Mouse (Mus musculus) CH12.LX (cell line): Measurements from ENCODE around the gene Lrrc20. TPM values are rescaled to one million over a fixed set of nuclear protein-coding genes. Genes with fewer than 3 reads are reported as not detected.

ENCODE experiments used
- DNase-seq: peaks from one replicate; pipeline ENCODE4 v3.0.0-alpha.2; 2013; ENCODE audit errors: extremely low read depth
- H3K27ac ChIP-seq: 2 replicates; pipeline ENCODE4 v1.5.1; 2012; ENCODE audit warnings: low read depth, mild to moderate bottlenecking, control low read depth, moderate library complexity; ENCODE audit not compliant: insufficient read depth
- H3K27me3 ChIP-seq: replicated peaks from 2 replicates; pipeline ENCODE3; 2012; ENCODE audit warnings: inconsistent platforms
- H3K36me3 ChIP-seq, 2 experiments: replicated peaks in 1 of 2; 2 replicates each; pipeline versions ENCODE3 to v1.6.1; 2012; ENCODE audit warnings: inconsistent platforms in 1 of 2, low read length in 1 of 2, mild to moderate bottlenecking in 1 of 2, mixed read lengths in 1 of 2, moderate library complexity in 1 of 2; ENCODE audit not compliant: control insufficient read depth in 1 of 2, insufficient read depth in 1 of 2
- H3K4me1 ChIP-seq, 2 experiments: 2 replicates each; pipeline ENCODE4 v1.6.1; 2012; ENCODE audit warnings: inconsistent platforms in 1 of 2, moderate library complexity in 1 of 2; ENCODE audit not compliant: insufficient read depth in 2 of 2, control insufficient read depth in 1 of 2
- H3K4me2 ChIP-seq: 2 replicates; pipeline ENCODE4 v1.6.1; 2012; ENCODE audit warnings: low read depth, mild to moderate bottlenecking, control low read depth; ENCODE audit not compliant: poor library complexity, insufficient read depth, severe bottlenecking
- H3K4me3 ChIP-seq, 3 experiments: fragments of 150-350 bp in 1 of 3; sonication (generic) in 1 of 3; replicated peaks in 1 of 3; 2 replicates each; pipeline versions ENCODE3 to v1.5.1; 2011 to 2012; ENCODE audit warnings: low read depth in 2 of 3, low read length in 2 of 3, mild to moderate bottlenecking in 2 of 3, moderate library complexity in 2 of 3, control low read depth in 1 of 3, improper control_type of control experiment in 1 of 3, inconsistent platforms in 1 of 3, mixed read lengths in 1 of 3; ENCODE audit not compliant: poor library complexity in 1 of 3
- H3K79me2 ChIP-seq: replicated peaks from 2 replicates; pipeline ENCODE4 v1.6.1; 2012; ENCODE audit warnings: mild to moderate bottlenecking, moderate library complexity; ENCODE audit not compliant: control insufficient read depth, poor library complexity, insufficient read depth, severe bottlenecking; ENCODE audit errors: extremely low read depth
- H3K9ac ChIP-seq: 2 replicates; pipeline ENCODE4 v1.6.1; 2012; ENCODE audit warnings: low read depth, mild to moderate bottlenecking, control low read depth, moderate library complexity; ENCODE audit not compliant: insufficient read depth
- H3K9me3 ChIP-seq: replicated peaks from 2 replicates; pipeline ENCODE3; 2012; ENCODE audit warnings: low read length, inconsistent platforms, mixed read lengths
- BHLHE40 ChIP-seq: IDR thresholded peaks from 2 replicates; pipeline ENCODE4 v1.6.1; 2011; ENCODE audit warnings: mild to moderate bottlenecking, low read depth, low read length, improper control_type of control experiment
- EP300 ChIP-seq: IDR thresholded peaks from 2 replicates; pipeline ENCODE4 v1.6.1; 2011; ENCODE audit warnings: low read length, improper control_type of control experiment
- JUN ChIP-seq: IDR thresholded peaks from 2 replicates; pipeline ENCODE4 v1.6.1; 2011; ENCODE audit warnings: low read depth, mild to moderate bottlenecking, low read length, improper control_type of control experiment, moderate library complexity; ENCODE audit not compliant: insufficient read depth
- MAFK ChIP-seq: IDR thresholded peaks from 2 replicates; pipeline ENCODE4 v1.6.1; 2011; ENCODE audit warnings: low read length, improper control_type of control experiment; ENCODE audit not compliant: insufficient replicate concordance
- MAX ChIP-seq: IDR thresholded peaks from 2 replicates; pipeline ENCODE4 v1.6.1; 2011; ENCODE audit warnings: low read length, improper control_type of control experiment
- MEF2A ChIP-seq: IDR thresholded peaks from 2 replicates; pipeline ENCODE4 v1.6.1; 2014; ENCODE audit warnings: low read depth, mild to moderate bottlenecking, inconsistent platforms, low read length, improper control_type of control experiment, borderline replicate concordance
- NELFE ChIP-seq: IDR thresholded peaks from 2 replicates; pipeline ENCODE4 v1.6.1; 2011; ENCODE audit warnings: low read depth, low read length, improper control_type of control experiment
- RAD21 ChIP-seq: IDR thresholded peaks from 2 replicates; pipeline ENCODE4 v1.6.1; 2011; ENCODE audit warnings: low read depth, mild to moderate bottlenecking, low read length, improper control_type of control experiment, moderate library complexity
- ZC3H11A ChIP-seq: IDR thresholded peaks from 2 replicates; pipeline ENCODE4 v1.6.1; 2012; ENCODE audit warnings: low read depth, mild to moderate bottlenecking, inconsistent platforms, low read length, improper control_type of control experiment
- ZKSCAN1 ChIP-seq: IDR thresholded peaks from 2 replicates; pipeline ENCODE4 v1.6.1; 2012; ENCODE audit warnings: low read depth, inconsistent platforms, low read length, improper control_type of control experiment, borderline replicate concordance
- dilution Hi-C: fragments of 300-500 bp; cut with MboI; formaldehyde crosslinking; loops from 2 replicates; pipeline ENCODE4 v1.14.3; 2020; ENCODE audit warnings: low sequenced_read_pairs; ENCODE audit not compliant: extremely low pct_unique_long_range_greater_than_20kb, extremely low pct_ligation_motif_present
- in situ Hi-C: fragments of 300-500 bp; cut with MboI; formaldehyde crosslinking; loops from 3 replicates; pipeline ENCODE4 v1.14.3; 2019; ENCODE audit warnings: low sequenced_read_pairs, low pct_ligation_motif_present, low pct_unique_long_range_greater_than_20kb, mixed read lengths
- polyA plus RNA-seq: library from polyadenylated mRNA; unstranded; fragments of >175 nt; gene quantifications from 2 replicates; pipeline ENCODE4 v1.2.1, GENCODE M21; 2012; ENCODE audit warnings: low read depth; ENCODE audit not compliant: insufficient read length
- total RNA-seq, 2 experiments: library from RNA; depleted of rRNA; stranded (reverse); fragments of 300-350 nt in 1 of 2; fragments of >200 nt in 1 of 2; gene quantifications; 2 replicates each; pipeline ENCODE4 v1.2.3; 2012 to 2014

The Lrrc20 gene
- total and polyA plus RNA-seq, 3 experiments: 8.0 to 13.7 (median 9.9) TPM

DNA sequence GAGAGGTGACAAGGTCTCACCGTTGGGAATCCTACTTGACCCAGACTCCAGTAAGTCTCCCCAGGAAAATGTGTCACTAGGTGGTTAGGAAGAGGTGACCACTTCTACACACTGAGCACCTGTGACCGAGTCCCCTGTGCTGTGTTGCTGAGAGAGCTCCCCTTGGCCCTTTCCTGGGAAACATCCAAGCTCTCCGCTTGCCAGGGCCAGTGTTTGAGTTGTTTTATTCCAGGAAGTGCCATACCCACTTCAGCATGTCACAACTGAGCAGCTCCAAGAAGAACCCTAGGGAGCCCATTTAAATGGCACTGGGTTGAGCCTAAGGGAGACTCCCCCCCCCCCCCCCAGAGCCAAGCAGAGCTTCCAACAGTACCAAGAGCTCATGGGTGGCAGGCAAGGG, 150.9 kb downstream of the Lrrc20 start:
- TF ChIP-seq MAFK: no peak
- H3K27me3 ChIP-seq: no peaks in the 10 kb centered on the region
- dilution Hi-C loops: no loop called here
- in situ Hi-C loops: no loop called here
- H3K4me2 ChIP-seq: no peak overlapping the region
- peaks cover under 1 to 10% of the 10 kb centered on the region in 2 experiments; a peak in 3 of 4 replicates for H3K4me1 ChIP-seq
- no peaks in the 10 kb centered on the region for H3K79me2 ChIP-seq
- H3K4me3 ChIP-seq: no peak overlapping the region
- no peaks in the 10 kb centered on the region for H3K36me3 ChIP-seq
- peaks cover 4% of the 10 kb centered on the region for H3K9me3 ChIP-seq
- no peak overlapping the region for H3K9ac ChIP-seq
- no peak for DNase-seq
- no peak overlapping the region for H3K27ac ChIP-seq

DNA sequence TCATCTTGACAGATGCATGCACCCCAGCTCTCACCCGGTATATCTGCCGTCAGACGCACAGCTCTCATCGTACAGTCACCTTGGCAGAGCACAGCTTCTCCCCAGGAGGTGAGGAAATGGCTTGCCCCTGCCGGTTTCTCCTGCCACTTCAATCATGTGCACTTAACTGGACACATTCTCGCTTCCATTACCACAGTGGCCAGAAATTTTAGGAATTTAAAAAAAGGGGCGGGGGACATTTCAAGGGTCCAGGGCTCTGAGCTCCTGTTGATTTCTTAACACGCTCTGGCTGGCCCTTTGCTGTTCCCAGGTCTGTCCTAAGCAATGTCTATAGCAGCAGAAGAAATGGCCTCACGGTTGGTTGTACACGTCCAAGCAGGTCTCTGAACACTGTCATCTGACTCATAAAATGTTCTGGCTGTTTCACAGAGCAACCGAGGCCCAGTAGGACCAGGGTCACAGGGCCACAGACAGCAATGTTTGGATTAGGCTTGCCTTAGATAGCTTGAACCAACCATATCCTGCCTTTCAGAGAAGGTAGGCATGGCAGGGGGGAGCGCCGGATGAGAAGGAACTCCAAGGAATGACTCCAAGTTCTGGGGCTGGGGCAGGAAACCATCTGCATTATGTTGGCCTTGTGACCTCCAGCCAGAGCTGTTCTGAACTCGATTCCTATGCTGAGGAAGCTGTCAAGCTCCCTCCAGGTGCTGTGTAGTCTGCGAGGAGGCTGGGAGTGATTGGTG, 151.8 kb downstream of the Lrrc20 start:
- no peak for TF ChIP-seq EP300
- no peak for TF ChIP-seq RAD21
- TF ChIP-seq MEF2A: no peak
- TF ChIP-seq BHLHE40: no peak
- TF ChIP-seq NELFE: no peak
- TF ChIP-seq MAX: no peak
- no peak for TF ChIP-seq ZC3H11A
- no peak for TF ChIP-seq ZKSCAN1
- TF ChIP-seq, all 38 proteins: peak for 0
- no peak for DNase-seq
- Histone ChIP-seq H3K4me3 (no peak overlapping the region), H3K9me3 (peaks cover 4% of the 10 kb centered on the region), H3K9ac (no peak overlapping the region), H3K4me1 (peaks cover 2% of the 10 kb centered on the region in 2 experiments; a peak in 3 of 4 replicates), H3K36me3 (no peaks in the 10 kb centered on the region), H3K79me2 (no peaks in the 10 kb centered on the region), H3K27ac (no peak overlapping the region), H3K27me3 (peaks cover 2% of the 10 kb centered on the region), H3K4me2 (no peak overlapping the region)
- dilution Hi-C loops (no loop called here), in situ Hi-C loops (no loop called here)

DNA sequence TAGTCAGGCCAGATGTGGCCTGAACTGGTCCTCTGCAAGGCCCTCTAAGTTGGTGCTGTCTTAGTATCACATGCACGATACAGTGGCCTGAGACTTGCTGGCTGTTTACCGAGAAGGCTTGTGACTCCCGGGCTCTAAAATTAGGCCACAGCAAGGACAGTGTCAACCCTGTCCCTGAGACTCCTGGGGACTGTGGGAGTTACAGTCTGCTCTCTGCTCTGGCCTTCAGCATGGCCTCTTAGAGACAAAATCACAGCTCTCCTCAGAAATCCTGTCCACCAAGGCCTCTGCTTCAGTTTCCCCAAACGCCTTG, 152.3 kb downstream of the Lrrc20 start:
- in situ Hi-C loops: no loop called here
- H3K4me3 ChIP-seq: no peak overlapping the region
- no peak overlapping the region for H3K27ac ChIP-seq
- H3K4me1 ChIP-seq: peaks cover 0 to 2% of the 10 kb centered on the region in 2 experiments; a peak in 1 of 4 replicates
- no peak for DNase-seq
- H3K36me3 ChIP-seq: no peaks in the 10 kb centered on the region
- no peaks in the 10 kb centered on the region for H3K79me2 ChIP-seq
- H3K9me3 ChIP-seq: peaks cover 4% of the 10 kb centered on the region
- no peak overlapping the region for H3K4me2 ChIP-seq
- peaks cover 2% of the 10 kb centered on the region for H3K27me3 ChIP-seq
- TF ChIP-seq JUN: no peak
- TF ChIP-seq BHLHE40: no peak
- dilution Hi-C loops: no loop called here
- no peak overlapping the region for H3K9ac ChIP-seq

Other genes with a start within 250 kb of the Lrrc20 start
- gene Adamts14, start 202.4 kb upstream of the Lrrc20 start, total RNA-seq (2012; rRNA removed): 1.3 and 2.7 TPM in 2 replicates
- 1.2 and 1.4 TPM in 2 replicates for gene Adamts14, start 202.4 kb upstream of the Lrrc20 start, total RNA-seq (2014; rRNA removed)
- 2.0 and 2.5 TPM in 2 replicates for gene Adamts14, start 202.4 kb upstream of the Lrrc20 start, polyA plus RNA-seq
- 0.67 and 0.93 TPM in 2 replicates for gene Prf1, start 178.0 kb upstream of the Lrrc20 start, total RNA-seq (2012; rRNA removed)
- 0.32 and 0.39 TPM in 2 replicates for gene Prf1, start 178.0 kb upstream of the Lrrc20 start, total RNA-seq (2014; rRNA removed)
- 0.38 and 0.43 TPM in 2 replicates for gene Prf1, start 178.0 kb upstream of the Lrrc20 start, polyA plus RNA-seq
- 1.5 and 1.9 TPM in 2 replicates for gene Pald1, start 92.3 kb upstream of the Lrrc20 start, total RNA-seq (2012; rRNA removed)
- gene Pald1, start 92.3 kb upstream of the Lrrc20 start, total RNA-seq (2014; rRNA removed): 0.93 and 1.5 TPM in 2 replicates
- 2.0 and 2.2 TPM in 2 replicates for gene Pald1, start 92.3 kb upstream of the Lrrc20 start, polyA plus RNA-seq
- 0.13 TPM in 1 of 2 replicates, not detected in the other for gene Nodal, start 57.8 kb upstream of the Lrrc20 start, total RNA-seq (2012; rRNA removed)
- gene Nodal, start 57.8 kb upstream of the Lrrc20 start, total RNA-seq (2014; rRNA removed): not detected in 2 replicates
- gene Nodal, start 57.8 kb upstream of the Lrrc20 start, polyA plus RNA-seq: not detected in 2 replicates
- 12.8 and 16.4 TPM in 2 replicates for gene Eif4ebp2, start 23.1 kb upstream of the Lrrc20 start, total RNA-seq (2012; rRNA removed)
- 5.5 and 7.5 TPM in 2 replicates for gene Eif4ebp2, start 23.1 kb upstream of the Lrrc20 start, total RNA-seq (2014; rRNA removed)
- 65.5 and 73.2 TPM in 2 replicates for gene Eif4ebp2, start 23.1 kb upstream of the Lrrc20 start, polyA plus RNA-seq
- not detected in 2 replicates for gene Npffr1, start 119.7 kb downstream of the Lrrc20 start, total RNA-seq (2012; rRNA removed)
- not detected in 2 replicates for gene Npffr1, start 119.7 kb downstream of the Lrrc20 start, total RNA-seq (2014; rRNA removed)
- not detected in 2 replicates for gene Npffr1, start 119.7 kb downstream of the Lrrc20 start, polyA plus RNA-seq
- gene Ppa1, start 172.8 kb downstream of the Lrrc20 start, total RNA-seq (2012; rRNA removed): 178 and 257 TPM in 2 replicates
- gene Ppa1, start 172.8 kb downstream of the Lrrc20 start, total RNA-seq (2014; rRNA removed): 337 and 352 TPM in 2 replicates
- gene Ppa1, start 172.8 kb downstream of the Lrrc20 start, polyA plus RNA-seq: 249 and 250 TPM in 2 replicates
- 97.1 and 121 TPM in 2 replicates for gene Sar1a, start 204.5 kb downstream of the Lrrc20 start, total RNA-seq (2012; rRNA removed)
- gene Sar1a, start 204.5 kb downstream of the Lrrc20 start, total RNA-seq (2014; rRNA removed): 184 and 187 TPM in 2 replicates
- gene Sar1a, start 204.5 kb downstream of the Lrrc20 start, polyA plus RNA-seq: 128 and 166 TPM in 2 replicates
- gene Tysnd1, start 219.7 kb downstream of the Lrrc20 start, total RNA-seq (2012; rRNA removed): 38.9 and 39.4 TPM in 2 replicates
- gene Tysnd1, start 219.7 kb downstream of the Lrrc20 start, total RNA-seq (2014; rRNA removed): 20.5 and 23.2 TPM in 2 replicates
- gene Tysnd1, start 219.7 kb downstream of the Lrrc20 start, polyA plus RNA-seq: 42.2 and 45.1 TPM in 2 replicates
- 15.4 and 17.9 TPM in 2 replicates for gene Aifm2, start 239.5 kb downstream of the Lrrc20 start, total RNA-seq (2012; rRNA removed)
- 10.1 and 11.2 TPM in 2 replicates for gene Aifm2, start 239.5 kb downstream of the Lrrc20 start, total RNA-seq (2014; rRNA removed)
- 12.4 and 16.7 TPM in 2 replicates for gene Aifm2, start 239.5 kb downstream of the Lrrc20 start, polyA plus RNA-seq